Mouse (Mus musculus): ENCODE data around the gene Zfp87.

- TF ChIP-seq EP300 (IDR thresholded peaks at IDR 0.05; ENCODE audit: low read depth) (no peak), CTCF (IDR thresholded peaks at IDR 0.05; ENCODE audit: low read depth) (no peak)
These were observed 27.8 kb upstream of the Zfp87 start, which contains the start of gene Zfp748 for GRCm38 (mm10) chr13:67553730-67554129.

Measured in liver, embryonic 14.5 days (tissue).